Mouse (Mus musculus) forelimb bud, embryonic 11.5 days (tissue): ENCODE data around the gene Sema3e.

Experiments used
- DNase-seq: peaks from one replicate; pipeline ENCODE4 v3.0.0-alpha.2; 2012; ENCODE audit warnings: low read depth, low spot score

Gene Sema3e

GRCm38 (mm10) chr5:14025205-14026124 is at the start of gene Sema3e:
Sema3e (plus strand) TSS chr5:14025276.
- DNase-seq = no peak

GRCm38 (mm10) chr5:13977576-13977975 is 47.5 kb upstream of the Sema3e start:
- DNase-seq = peak; percentile 42

GRCm38 (mm10) chr5:13979156-13979555 is 45.9 kb upstream of the Sema3e start:
- no peak for DNase-seq

- no peak for DNase-seq
Measured at GRCm38 (mm10) chr5:13982417-13983054, 42.5 kb upstream of the Sema3e start.

GRCm38 (mm10) chr5:13983608-13984007 is 41.5 kb upstream of the Sema3e start:
- no peak for DNase-seq

GRCm38 (mm10) chr5:13985669-13986068 is 39.4 kb upstream of the Sema3e start:
- no peak for DNase-seq

GRCm38 (mm10) chr5:13987123-13987522 is 38.0 kb upstream of the Sema3e start:
- DNase-seq = no peak

GRCm38 (mm10) chr5:13988023-13988422 is 37.1 kb upstream of the Sema3e start:
- DNase-seq = no peak

- DNase-seq = peak; percentile 33
Measured at GRCm38 (mm10) chr5:13992734-13993396, 32.2 kb upstream of the Sema3e start.

GRCm38 (mm10) chr5:14028341-14028740 is 3.3 kb downstream of the Sema3e start:
- DNase-seq = no peak

- DNase-seq = no peak
Measured at GRCm38 (mm10) chr5:14030796-14031195, 5.7 kb downstream of the Sema3e start.

GRCm38 (mm10) chr5:14032056-14032455 is 7.0 kb downstream of the Sema3e start:
- DNase-seq = no peak

GRCm38 (mm10) chr5:14033302-14033701 is 8.2 kb downstream of the Sema3e start:
- DNase-seq = no peak

- no peak for DNase-seq
Measured at GRCm38 (mm10) chr5:14038813-14039496, 13.9 kb downstream of the Sema3e start.

GRCm38 (mm10) chr5:14040208-14040607 is 15.1 kb downstream of the Sema3e start:
- no peak for DNase-seq

GRCm38 (mm10) chr5:14043116-14043515 is 18.0 kb downstream of the Sema3e start:
- no peak for DNase-seq

GRCm38 (mm10) chr5:14043983-14044382 is 18.9 kb downstream of the Sema3e start:
- DNase-seq = no peak

GRCm38 (mm10) chr5:14048660-14049059 is 23.6 kb downstream of the Sema3e start:
- DNase-seq = no peak

- DNase-seq = no peak
Measured at GRCm38 (mm10) chr5:14054472-14054871, 29.4 kb downstream of the Sema3e start.

- no peak for DNase-seq
Measured at GRCm38 (mm10) chr5:14059895-14060553, 34.9 kb downstream of the Sema3e start.

GRCm38 (mm10) chr5:14062918-14063481 is 37.9 kb downstream of the Sema3e start:
- no peak for DNase-seq
